Mouse (Mus musculus) liver, embryonic 14.5 days (tissue): ENCODE results near the gene Thap7. TPM values are rescaled to one million over a fixed set of nuclear protein-coding genes. Genes with fewer than 3 reads are reported as not detected.
A peak's percentile ranks its signal among the peaks of the same experiment; 100 is the strongest.

Experiments used
- ATAC-seq: fragments of 200-750 bp; cut with Nextera tagmentation; 2 replicates; pipeline ENCODE4 v1.8.0; 2017; ENCODE audit warnings: moderate number of reproducible peaks, mild to moderate bottlenecking, moderate library complexity; ENCODE audit not compliant: insufficient read depth
- DNase-seq, 3 experiments: peaks; one replicate each; pipeline ENCODE4 v3.0.0-alpha.2; 2012 to 2013; ENCODE audit warnings: low read depth in 3 of 3, low spot score in 3 of 3
- H3K27ac ChIP-seq: fragments of 300-500 bp; sonication (generic); 2 replicates; pipeline ENCODE4 v1.5.1; 2014; ENCODE audit warnings: moderate library complexity, mild to moderate bottlenecking, control low read depth, inconsistent platforms
- H3K27me3 ChIP-seq: fragments of 300-500 bp; sonication (generic); 2 replicates; pipeline ENCODE4 v1.6.1; 2014; ENCODE audit warnings: mild to moderate bottlenecking, low read length, moderate library complexity; ENCODE audit not compliant: control insufficient read depth, insufficient read depth
- H3K36me3 ChIP-seq: fragments of 300-500 bp; sonication (generic); replicated peaks from 2 replicates; pipeline ENCODE4 v1.6.1; 2014; ENCODE audit warnings: low read depth; ENCODE audit not compliant: control insufficient read depth, insufficient read depth
- H3K4me1 ChIP-seq, 2 experiments: fragments of 200-500 bp in 1 of 2; fragments of 300-500 bp in 1 of 2; sonication (generic) in 1 of 2; replicated peaks; 2 replicates each; pipeline ENCODE4 v1.6.1; 2012 to 2014; ENCODE audit warnings: antibody characterized with exemption in 1 of 2, inconsistent platforms in 1 of 2, low read length in 1 of 2; ENCODE audit not compliant: control insufficient read depth in 2 of 2, insufficient read depth in 2 of 2
- H3K4me2 ChIP-seq: fragments of 300-500 bp; sonication (generic); 2 replicates; pipeline ENCODE4 v1.6.1; 2014; ENCODE audit warnings: low read depth, mild to moderate bottlenecking, control low read depth, moderate library complexity
- H3K4me3 ChIP-seq, 2 experiments: fragments of 200-500 bp in 1 of 2; fragments of 300-500 bp in 1 of 2; sonication (generic) in 1 of 2; 2 replicates each; pipeline ENCODE4 v1.5.1; 2012 to 2014; ENCODE audit warnings: low read depth in 2 of 2, low read length in 2 of 2, mild to moderate bottlenecking in 2 of 2, control low read depth in 1 of 2, inconsistent platforms in 1 of 2, moderate library complexity in 1 of 2; ENCODE audit not compliant: insufficient read depth in 1 of 2
- H3K9ac ChIP-seq: fragments of 300-500 bp; sonication (generic); replicated peaks from 2 replicates; pipeline ENCODE4 v1.6.1; 2014; ENCODE audit warnings: mild to moderate bottlenecking, control low read depth, moderate library complexity
- H3K9me3 ChIP-seq: fragments of 300-500 bp; sonication (generic); 2 replicates; pipeline ENCODE4 v1.6.1; 2016; ENCODE audit warnings: low read length, mixed read lengths; ENCODE audit not compliant: control insufficient read depth
- CTCF ChIP-seq: IDR thresholded peaks from 2 replicates; pipeline ENCODE4 v1.5.1; 2016; ENCODE audit warnings: antibody characterized with exemption, low read depth, control low read depth
- EP300 ChIP-seq: IDR thresholded peaks from 2 replicates; pipeline ENCODE4 v1.6.1; 2016; ENCODE audit warnings: antibody characterized with exemption, low read depth
- WGBS: fragments of 180-500 bp; shearing (Covaris S2); extraction: QIAGEN DNeasy Blood & Tissue Kit; methylation state at CpG from one replicate; pipeline ENCODE4 v1.1.7; 2014; ENCODE audit not compliant: insufficient replicate concordance; 5-methylcytosine and 5-hydroxymethylcytosine counted together
- polyA plus RNA-seq, 2 experiments: library from polyadenylated mRNA; depleted of rRNA in 1 of 2; stranded (reverse) in 1 of 2; unstranded in 1 of 2; fragments of >200 nt; fragmentation: Nextera tagmentation in 1 of 2; extraction: Ambion mirVana in 1 of 2; gene quantifications; 2 replicates each; pipeline versions ENCODE4 v1.2.1 to v1.2.3; 2012 to 2014

Thap7 gene
- polyA plus RNA-seq, 2 experiments = 19.7 to 20.4 TPM

- no peaks in the 10 kb centered on the region for H3K9me3 ChIP-seq
- H3K9ac ChIP-seq = no peak overlapping the region
- no peaks in the 10 kb centered on the region for H3K27me3 ChIP-seq
- no peak for DNase-seq
- 63% methylated on average over 3 of the region's 3 CpGs for WGBS
- H3K4me3 ChIP-seq = no peak overlapping the region
- H3K4me2 ChIP-seq = no peak overlapping the region
- ATAC-seq = no peak
- no peak overlapping the region for H3K27ac ChIP-seq
- H3K36me3 ChIP-seq = peaks cover 31% of the 10 kb centered on the region
- TF ChIP-seq CTCF (no peak), EP300 (no peak)
- peaks cover 4% of the 10 kb centered on the region in 2 experiments for H3K4me1 ChIP-seq
Observed at GRCm38 (mm10) chr16:17525524-17525923, 5.4 kb downstream of the Thap7 start.

GRCm38 (mm10) chr16:17524156-17524555 lies 6.8 kb downstream of the Thap7 start:
- TF ChIP-seq EP300 (no peak), CTCF (no peak)
- no peak overlapping the region for H3K27ac ChIP-seq
- no peak overlapping the region for H3K9ac ChIP-seq

GRCm38 (mm10) chr16:17518910-17519309 lies 12.0 kb downstream of the Thap7 start:
- Histone ChIP-seq H3K4me1 (no peaks in the 10 kb centered on the region), H3K27me3 (no peaks in the 10 kb centered on the region), H3K27ac (no peak overlapping the region), H3K36me3 (peaks cover 15% of the 10 kb centered on the region), H3K9ac (no peak overlapping the region), H3K4me3 (no peak overlapping the region), H3K9me3 (no peaks in the 10 kb centered on the region), H3K4me2 (no peak overlapping the region)
- TF ChIP-seq CTCF = no peak
- no peak for TF ChIP-seq EP300
- DNase-seq (no peak), ATAC-seq (no peak)
- WGBS = 64% methylated on average over 2 of the region's 2 CpGs

More at GRCm38 (mm10) chr16:17524156-17524555, 6.8 kb downstream of the Thap7 start:
- Histone ChIP-seq H3K4me3 (no peak overlapping the region), H3K9me3 (no peaks in the 10 kb centered on the region), H3K4me2 (no peak overlapping the region), H3K36me3 (peaks cover 32% of the 10 kb centered on the region), H3K27me3 (no peaks in the 10 kb centered on the region), H3K4me1 (no peaks in the 10 kb centered on the region)
- DNase-seq = no peak
- WGBS = 84% methylated on average over 11 of the region's 11 CpGs
- ATAC-seq = no peak

- Histone ChIP-seq H3K9me3 (no peaks in the 10 kb centered on the region), H3K27ac (no peak overlapping the region), H3K4me2 (no peak overlapping the region), H3K4me1 (peaks cover 13 to 16% of the 10 kb centered on the region in 2 experiments), H3K27me3 (no peaks in the 10 kb centered on the region), H3K4me3 (no peak overlapping the region), H3K9ac (no peak overlapping the region), H3K36me3 (peaks cover 10% of the 10 kb centered on the region)
- TF ChIP-seq CTCF = no peak
- DNase-seq (no peak), ATAC-seq (no peak)
- WGBS = 83% methylated on average over 4 of the region's 4 CpGs
Observed at GRCm38 (mm10) chr16:17511431-17511830, 19.5 kb downstream of the Thap7 start.

GRCm38 (mm10) chr16:17510686-17511085 lies 20.2 kb downstream of the Thap7 start:
- no peaks in the 10 kb centered on the region for H3K27me3 ChIP-seq
- no peak overlapping the region; the same call in 1 of the 2 replicates for H3K9ac ChIP-seq
- no peak overlapping the region for H3K4me3 ChIP-seq
- H3K4me1 ChIP-seq = peaks cover 13 to 16% of the 10 kb centered on the region in 2 experiments
- peaks cover 5% of the 10 kb centered on the region for H3K36me3 ChIP-seq
- no peak for TF ChIP-seq CTCF
- ATAC-seq = no peak
- WGBS = 24% methylated on average over 2 of the region's 2 CpGs
- no peak for DNase-seq
- H3K27ac ChIP-seq = no peak overlapping the region
- H3K9me3 ChIP-seq = no peaks in the 10 kb centered on the region
- H3K4me2 ChIP-seq = peak overlapping the region; percentile 67
